Mouse (Mus musculus) bone marrow, adult 2 months (tissue): ENCODE results near the gene Bahcc1.

Source experiments
- CTCF ChIP-seq: fragments of 200-500 bp; IDR thresholded peaks from 2 replicates; pipeline ENCODE4 v1.5.1; 2011; ENCODE audit warnings: low read length, control low read depth; ENCODE audit not compliant: control insufficient read depth, insufficient read depth
- POLR2A ChIP-seq: fragments of 200-500 bp; IDR thresholded peaks from 2 replicates; pipeline ENCODE4 v1.6.1; 2011; ENCODE audit warnings: low read depth, mild to moderate bottlenecking, control low read depth, low read length, borderline replicate concordance; ENCODE audit not compliant: control insufficient read depth

DNA sequence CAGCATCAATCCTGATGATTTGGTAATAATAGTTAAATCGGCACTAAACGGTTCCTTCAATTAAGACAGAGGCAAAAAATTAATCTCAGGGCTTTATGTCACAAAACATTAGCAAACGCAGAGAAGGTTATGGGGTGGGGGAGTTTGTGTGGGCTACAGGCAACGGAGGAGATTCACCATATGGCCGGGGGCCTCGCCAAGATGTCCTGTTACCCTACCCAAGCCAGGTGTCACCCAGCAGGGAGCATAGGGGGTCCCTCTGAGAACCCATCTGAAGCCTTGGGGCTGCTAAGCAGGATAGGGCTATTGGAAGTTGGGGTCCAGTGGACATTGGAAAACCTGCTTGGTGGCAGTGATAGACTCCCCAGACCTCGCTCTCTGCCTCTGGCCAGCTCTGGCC, 48.0 kb downstream of the Bahcc1 start:
- TF ChIP-seq POLR2A (no peak), CTCF (no peak)
